Mouse (Mus musculus): ENCODE measurements around the gene Scube2.

The Scube2 gene

GRCm38 (mm10) chr7:109794556-109794955 lies 70.9 kb downstream of the Scube2 start:
- no peak for DNase-seq

GRCm38 (mm10) chr7:109792759-109793158 lies 72.7 kb downstream of the Scube2 start:
- peak; percentile 53 for DNase-seq

- no peak for DNase-seq
Measured at GRCm38 (mm10) chr7:109790818-109791217, 74.7 kb downstream of the Scube2 start.

- DNase-seq: no peak
Measured at GRCm38 (mm10) chr7:109787860-109788259, 77.6 kb downstream of the Scube2 start.

GRCm38 (mm10) chr7:109783281-109783680 lies 82.2 kb downstream of the Scube2 start:
- DNase-seq: no peak

GRCm38 (mm10) chr7:109781470-109782203 lies 83.8 kb downstream of the Scube2 start, which contains the start of gene Nrip3:
Gene Nrip3 (minus strand): TSS chr7:109782025.
- peak; percentile 89 for DNase-seq

GRCm38 (mm10) chr7:109781087-109781469 lies 84.4 kb downstream of the Scube2 start:
- DNase-seq: peak; percentile 72

GRCm38 (mm10) chr7:109772251-109772650 lies 93.2 kb downstream of the Scube2 start:
- DNase-seq: no peak

- DNase-seq: no peak
Measured at GRCm38 (mm10) chr7:109768699-109769383, 96.6 kb downstream of the Scube2 start.

- peak; percentile 58 for DNase-seq
Measured at GRCm38 (mm10) chr7:109767575-109768350, 97.7 kb downstream of the Scube2 start.

- DNase-seq: no peak
Measured at GRCm38 (mm10) chr7:109764009-109764408, 101.5 kb downstream of the Scube2 start.

GRCm38 (mm10) chr7:109756291-109756690 lies 109.2 kb downstream of the Scube2 start:
- DNase-seq: no peak

GRCm38 (mm10) chr7:109754034-109754433 lies 111.4 kb downstream of the Scube2 start:
- DNase-seq: no peak

GRCm38 (mm10) chr7:109752008-109752925 lies 113.2 kb downstream of the Scube2 start, which contains the start of gene Tmem9b:
Gene Tmem9b (minus strand): TSS chr7:109752875.
- DNase-seq: peak; percentile 87

GRCm38 (mm10) chr7:109751427-109752007 lies 114.0 kb downstream of the Scube2 start:
- no peak for DNase-seq
